Mouse (Mus musculus): Measurements from ENCODE around the gene Gas2l1.

The Gas2l1 gene

GRCm38 (mm10) chr11:5064282-5065055 lies 658 bp downstream of the Gas2l1 start:
- no peak for DNase-seq (ENCODE audit: low read depth in 2 of 2, low spot score in 2 of 2)

DNA sequence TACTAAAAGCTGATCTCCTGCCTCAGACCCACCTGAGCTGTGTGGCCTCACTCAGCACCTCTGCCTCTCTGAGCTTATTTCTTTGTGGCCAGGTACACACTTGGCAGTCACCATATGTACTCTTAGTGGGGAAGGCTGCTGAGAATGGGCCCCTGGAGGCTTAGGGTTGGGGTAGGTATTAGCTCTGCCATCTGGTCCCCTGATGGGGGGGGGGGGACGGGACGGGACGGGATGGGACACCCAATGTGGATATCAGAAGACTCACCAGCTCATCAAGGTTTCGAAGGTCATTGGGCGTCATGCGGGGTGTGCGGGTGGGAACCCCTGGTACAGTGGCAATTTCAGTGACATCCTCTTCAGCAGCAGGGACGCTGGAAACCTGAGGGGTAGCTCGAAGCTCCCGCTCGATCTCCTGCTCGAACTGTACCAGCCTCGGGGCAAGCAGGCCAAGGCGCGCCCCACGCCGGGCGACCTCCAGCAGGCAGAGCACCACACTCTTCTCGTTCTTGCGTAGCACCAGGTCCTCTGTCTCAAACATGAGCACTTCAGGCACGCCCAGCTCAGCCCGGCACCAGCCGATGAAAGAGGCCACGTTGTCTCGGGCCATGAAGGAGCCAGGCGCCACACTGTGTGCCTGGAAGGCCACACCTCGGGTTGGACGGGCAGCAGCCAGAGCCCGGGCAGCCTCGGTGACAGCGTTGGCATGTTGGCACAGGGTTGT lies 1.4 kb downstream of the Gas2l1 start:
- no peak for DNase-seq (ENCODE audit: low read depth in 2 of 2, low spot score in 2 of 2)

- no peak for DNase-seq (ENCODE audit: low read depth in 2 of 2, low spot score in 2 of 2)
Measured at GRCm38 (mm10) chr11:5062860-5063505, 2.1 kb downstream of the Gas2l1 start.

DNA sequence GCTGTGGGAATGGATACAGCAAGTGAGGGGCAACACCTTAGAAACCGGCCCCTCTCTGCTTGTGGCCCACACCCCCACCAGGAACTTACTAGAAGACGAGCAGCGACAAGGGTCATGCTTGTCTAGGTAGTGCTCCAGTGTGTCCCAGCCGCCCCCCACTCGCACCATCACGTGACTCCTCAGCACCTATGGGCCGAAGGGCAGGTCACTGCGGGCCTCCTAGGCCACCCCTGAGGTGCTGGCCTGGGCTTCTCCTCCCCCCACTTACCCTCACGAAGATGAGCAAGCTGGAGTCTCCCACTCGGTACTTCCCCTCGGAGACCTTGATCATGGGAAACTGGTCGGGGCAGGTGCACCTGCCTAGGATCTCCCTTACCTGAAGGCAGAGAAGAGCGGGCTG lies 2.8 kb downstream of the Gas2l1 start:
- no peak for DNase-seq (ENCODE audit: low read depth in 2 of 2, low spot score in 2 of 2)

DNA sequence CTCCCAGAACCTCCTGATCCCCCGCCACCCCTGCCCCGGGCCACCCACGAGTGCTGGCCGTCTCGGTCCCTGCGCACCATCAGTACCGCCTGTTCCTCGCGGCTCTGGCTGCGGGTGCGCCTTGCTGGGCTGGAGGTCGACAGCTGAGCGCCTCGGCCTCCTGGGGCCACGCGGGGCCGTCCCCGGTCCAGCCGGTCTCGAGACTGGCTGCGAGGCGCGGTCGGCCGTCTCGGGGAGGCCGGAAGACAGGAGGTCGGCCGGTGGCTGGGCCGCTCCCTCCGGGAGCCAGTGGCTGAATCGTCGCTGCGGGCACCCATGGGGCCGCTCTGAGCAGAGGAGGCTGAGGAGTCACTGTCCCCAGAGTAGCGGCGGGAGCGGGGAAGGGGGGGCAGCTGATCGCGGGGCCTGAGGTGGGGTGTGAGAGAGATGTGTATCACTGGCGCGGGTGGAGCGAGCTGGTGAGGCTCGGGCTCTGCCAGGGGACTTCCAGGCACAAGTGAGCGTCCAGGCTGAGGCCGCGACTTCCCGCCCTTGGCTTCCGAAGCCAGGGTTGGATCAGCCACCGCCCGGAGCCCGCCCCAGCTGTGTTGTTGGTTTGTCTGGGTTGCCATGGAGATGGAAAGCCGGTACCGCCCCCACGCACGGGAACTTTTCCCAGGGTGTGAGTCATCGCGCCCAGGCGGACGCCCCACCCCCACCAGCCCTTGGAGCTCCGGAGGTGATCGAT lies 3.6 kb downstream of the Gas2l1 start:
- peak in 1 of 2 experiments; percentile 34 for DNase-seq (ENCODE audit: low read depth in 2 of 2, low spot score in 2 of 2)

- no peak for DNase-seq (ENCODE audit: low read depth in 2 of 2, low spot score in 2 of 2)
Measured at GRCm38 (mm10) chr11:5060756-5061412, 4.2 kb downstream of the Gas2l1 start.

- DNase-seq (ENCODE audit: low read depth in 2 of 2, low spot score in 2 of 2): peak in 1 of 2 experiments; percentile 46
Measured at GRCm38 (mm10) chr11:5059704-5060156, 5.4 kb downstream of the Gas2l1 start.

- DNase-seq (ENCODE audit: low read depth in 2 of 2, low spot score in 2 of 2): no peak
Measured at GRCm38 (mm10) chr11:5059230-5059629, 5.9 kb downstream of the Gas2l1 start.

- DNase-seq (ENCODE audit: low read depth in 2 of 2, low spot score in 2 of 2): no peak
Measured at GRCm38 (mm10) chr11:5058783-5059182, 6.3 kb downstream of the Gas2l1 start.

DNA sequence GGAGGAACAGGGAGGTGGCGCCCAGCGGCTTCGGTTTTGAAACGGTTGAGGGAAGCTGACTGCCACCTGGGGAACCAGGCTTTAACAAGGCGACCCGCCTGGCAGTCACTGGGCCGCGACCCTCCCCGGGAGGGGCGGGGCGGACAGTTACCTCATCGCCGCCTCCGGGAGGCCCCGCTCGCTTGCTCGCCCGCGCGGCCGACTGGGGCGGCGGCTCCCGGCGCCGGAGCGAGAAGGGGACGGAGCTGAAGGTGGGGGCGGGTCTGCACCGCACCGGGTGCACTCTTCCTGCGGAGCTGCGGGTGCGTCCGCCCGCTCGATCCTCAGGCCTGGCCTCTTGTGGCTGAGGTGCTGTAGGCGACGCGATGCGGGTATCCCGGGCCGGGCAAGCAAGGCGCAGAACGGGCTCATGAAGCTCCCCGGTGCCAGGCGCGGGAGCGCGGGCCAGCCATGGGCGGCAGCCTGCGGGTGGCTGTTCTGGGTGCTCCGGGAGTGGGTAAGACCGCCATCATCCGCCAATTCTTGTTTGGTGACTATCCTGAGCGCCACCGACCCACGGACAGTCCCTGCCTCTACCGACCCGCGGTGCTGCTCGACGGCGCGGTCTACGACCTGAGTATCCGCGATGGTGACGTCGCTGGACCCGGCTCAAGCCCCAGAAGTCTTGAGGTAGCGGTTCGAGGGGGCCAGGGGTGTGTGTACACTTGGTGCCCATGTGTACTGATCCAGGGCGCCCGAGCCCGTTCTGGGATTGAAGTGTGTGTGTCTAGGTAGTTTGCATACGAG lies 7.1 kb downstream of the Gas2l1 start, which contains the start of gene Rasl10a:
TSS of gene Rasl10a (plus strand) at position 273 of the 786 bp plus-strand sequence.
- no peak for DNase-seq (ENCODE audit: low read depth in 2 of 2, low spot score in 2 of 2)

- no peak for DNase-seq (ENCODE audit: low read depth in 2 of 2, low spot score in 2 of 2)
Measured at GRCm38 (mm10) chr11:5057541-5057855, 7.6 kb downstream of the Gas2l1 start.

GRCm38 (mm10) chr11:5057064-5057463 lies 8.1 kb downstream of the Gas2l1 start:
- DNase-seq (ENCODE audit: low read depth in 2 of 2, low spot score in 2 of 2): no peak

- DNase-seq (ENCODE audit: low read depth in 2 of 2, low spot score in 2 of 2): no peak
Measured at GRCm38 (mm10) chr11:5055945-5056938, 8.9 kb downstream of the Gas2l1 start.

DNA sequence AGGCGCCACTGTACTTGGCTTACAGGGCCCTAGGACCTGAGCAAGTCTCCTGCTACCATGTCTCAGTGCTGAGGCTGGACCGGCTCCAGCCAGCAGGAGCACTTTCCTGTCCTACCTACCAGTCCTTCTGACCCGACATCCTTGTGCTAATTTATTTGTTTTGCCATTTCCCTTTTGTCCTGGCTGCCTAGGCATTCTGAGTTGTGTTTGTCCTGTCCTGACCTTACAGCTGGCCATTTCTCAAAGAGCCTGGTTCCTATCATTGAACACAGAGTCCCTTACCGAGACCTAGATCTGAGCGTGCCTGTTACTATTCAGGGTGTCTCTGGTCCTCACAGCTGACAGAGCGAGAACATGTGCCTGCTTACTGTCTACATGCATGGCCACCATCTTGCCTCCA lies 10.3 kb downstream of the Gas2l1 start:
- DNase-seq (ENCODE audit: low read depth in 2 of 2, low spot score in 2 of 2): no peak

DNA sequence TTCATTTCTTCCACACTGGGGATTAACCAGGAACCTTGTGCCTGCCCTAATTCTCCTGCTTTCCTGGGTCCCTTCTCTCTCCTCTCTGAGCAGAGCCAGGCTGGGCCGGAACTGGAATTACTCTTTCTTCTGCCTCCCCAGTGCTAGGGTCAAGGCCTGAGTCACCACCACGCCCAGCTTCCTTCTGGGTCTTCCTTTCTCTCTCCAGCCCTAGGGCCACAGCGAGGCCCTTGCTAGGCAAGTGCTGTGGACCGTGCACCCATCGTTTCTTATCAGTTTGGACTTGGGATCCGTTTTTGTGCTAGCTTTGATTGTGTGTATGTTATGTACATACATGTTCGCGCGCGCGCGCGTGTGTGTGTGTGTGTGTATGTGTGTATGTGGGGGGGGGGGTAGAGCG lies 11.0 kb downstream of the Gas2l1 start:
- DNase-seq (ENCODE audit: low read depth in 2 of 2, low spot score in 2 of 2): no peak

GRCm38 (mm10) chr11:5052200-5052854 lies 12.8 kb downstream of the Gas2l1 start:
- no peak for DNase-seq (ENCODE audit: low read depth in 2 of 2, low spot score in 2 of 2)

DNA sequence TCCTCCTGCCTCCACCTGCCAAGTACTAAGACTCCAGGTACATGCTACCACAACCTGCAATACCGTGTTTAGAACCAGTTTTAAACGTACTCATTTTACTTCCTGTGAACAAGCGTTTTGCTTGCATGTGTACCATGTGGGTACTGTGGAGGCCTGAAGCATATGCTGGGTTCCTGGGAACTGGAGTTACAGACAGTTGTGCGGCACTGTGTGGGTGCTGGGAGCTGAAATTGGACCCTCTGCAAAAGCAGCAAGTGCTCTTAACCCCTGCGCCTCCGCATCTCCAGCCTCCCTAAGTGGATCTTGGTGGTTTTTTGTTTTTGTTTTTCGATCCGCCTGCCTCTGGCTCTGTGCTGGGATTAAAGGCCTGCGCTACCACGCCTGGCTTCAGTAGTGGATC lies 13.5 kb downstream of the Gas2l1 start:
- no peak for DNase-seq (ENCODE audit: low read depth in 2 of 2, low spot score in 2 of 2)

DNA sequence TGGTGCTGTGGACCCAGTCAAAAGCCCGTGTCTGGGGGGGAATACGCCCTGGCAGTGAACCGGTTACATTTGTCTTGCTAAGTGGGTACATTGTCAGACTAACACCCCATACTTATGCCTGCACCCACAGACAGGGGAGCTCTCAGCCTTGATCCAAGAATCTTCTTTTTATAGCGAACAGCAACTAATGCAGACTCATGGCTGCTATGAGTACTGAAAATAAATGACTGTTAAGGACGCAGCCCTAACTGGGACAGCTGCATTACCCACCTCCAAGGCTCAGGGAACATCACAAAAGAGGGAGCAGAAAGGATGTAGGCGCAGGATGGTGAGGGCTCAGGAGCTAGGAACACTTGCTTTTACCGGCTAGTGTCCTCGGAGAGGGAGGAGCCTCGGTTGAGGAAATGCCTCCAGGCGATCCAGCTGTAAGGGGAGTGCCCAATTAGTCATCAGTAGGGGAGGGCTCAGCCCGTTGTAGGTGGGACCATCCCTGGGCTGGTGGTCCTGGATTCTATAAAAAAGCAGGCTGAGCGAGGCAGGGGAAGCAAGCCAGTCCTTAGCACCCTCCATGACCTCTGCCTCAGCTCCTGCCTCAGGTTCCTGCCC lies 18.7 kb downstream of the Gas2l1 start:
- no peak for DNase-seq (ENCODE audit: low read depth in 2 of 2, low spot score in 2 of 2)
